Mouse (Mus musculus) embryonic facial prominence, embryonic 14.5 days (tissue): ENCODE results near the gene St13. TPM values are rescaled to one million over a fixed set of nuclear protein-coding genes. Genes with fewer than 3 reads are reported as not detected.

ENCODE experiments used
- ATAC-seq: fragments of 200-750 bp; cut with Nextera tagmentation; 2 replicates; pipeline ENCODE4 v1.8.0; 2017; ENCODE audit warnings: low read depth, moderate number of reproducible peaks, moderate TSS enrichment
- DNase-seq: peaks from one replicate; pipeline ENCODE4 v3.0.0-alpha.2; 2015; ENCODE audit warnings: low spot score
- H3K27ac ChIP-seq: fragments of 300-500 bp; sonication (generic); replicated peaks from 2 replicates; pipeline ENCODE4 v1.5.1; 2014; ENCODE audit warnings: low read depth, mild to moderate bottlenecking, low read length, moderate library complexity
- H3K27me3 ChIP-seq: fragments of 300-500 bp; sonication (generic); replicated peaks from 2 replicates; pipeline ENCODE4 v1.6.1; 2014; ENCODE audit warnings: low read length; ENCODE audit not compliant: control insufficient read depth, insufficient read depth
- H3K36me3 ChIP-seq: fragments of 300-500 bp; sonication (generic); 2 replicates; pipeline ENCODE4 v1.6.1; 2014; ENCODE audit warnings: low read length, mixed read lengths; ENCODE audit not compliant: control insufficient read depth, insufficient read depth
- H3K4me1 ChIP-seq: fragments of 300-500 bp; sonication (generic); 2 replicates; pipeline ENCODE4 v1.6.1; 2014; ENCODE audit warnings: antibody characterized with exemption, low read length; ENCODE audit not compliant: control insufficient read depth, insufficient read depth
- H3K4me2 ChIP-seq: fragments of 300-500 bp; sonication (generic); 2 replicates; pipeline ENCODE4 v1.6.1; 2014; ENCODE audit warnings: low read depth, mild to moderate bottlenecking, low read length, moderate library complexity, mixed read lengths
- H3K4me3 ChIP-seq: fragments of 300-500 bp; sonication (generic); 2 replicates; pipeline ENCODE4 v1.5.1; 2014; ENCODE audit warnings: low read depth, mild to moderate bottlenecking, low read length
- H3K9ac ChIP-seq: fragments of 300-500 bp; sonication (generic); 2 replicates; pipeline ENCODE4 v1.6.1; 2014; ENCODE audit warnings: low read depth, mild to moderate bottlenecking, low read length, moderate library complexity, mixed read lengths
- H3K9me3 ChIP-seq: fragments of 300-500 bp; sonication (generic); 2 replicates; pipeline ENCODE4 v1.6.1; 2016; ENCODE audit warnings: low read length; ENCODE audit not compliant: control insufficient read depth
- WGBS: fragments of 180-500 bp; shearing (Covaris S2); extraction: QIAGEN DNeasy Blood & Tissue Kit; methylation state at CpG from one replicate; pipeline ENCODE4 v1.1.7; 2014; 5-methylcytosine and 5-hydroxymethylcytosine counted together
- polyA plus RNA-seq: library from polyadenylated mRNA; unstranded; fragments of >200 nt; fragmentation: Nextera tagmentation; extraction: Ambion mirVana; gene quantifications from 2 replicates; pipeline ENCODE4 v1.2.1, GENCODE M21; 2014

Gene St13
- polyA plus RNA-seq, 1 experiment from 2014 or later = 135 TPM

DNA sequence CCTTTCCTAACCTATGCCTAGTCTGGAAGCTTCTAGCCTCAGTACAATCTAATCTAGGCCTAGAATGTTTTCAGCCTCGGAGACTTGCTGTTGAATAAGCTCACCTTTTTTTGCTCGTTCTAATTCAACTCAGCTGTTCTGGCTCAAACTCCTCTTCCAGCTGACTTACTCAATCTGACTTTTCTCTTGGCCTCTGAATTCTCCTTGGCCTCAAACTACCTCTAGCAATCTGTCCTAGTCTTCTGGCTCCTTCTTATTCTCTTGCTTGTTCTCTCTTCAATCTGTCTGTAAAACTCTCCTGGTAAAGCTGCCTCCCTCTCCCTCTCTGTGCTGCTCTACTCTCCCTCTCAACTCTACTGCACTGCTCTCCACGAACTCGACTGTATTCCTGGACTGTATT is 74.9 kb downstream of the St13 start:
- DNase-seq (peak; percentile 41), ATAC-seq (no peak)
- Histone ChIP-seq H3K4me1 (no peaks in the 10 kb centered on the region), H3K27ac (no peak overlapping the region), H3K36me3 (peaks cover 86% of the 10 kb centered on the region), H3K4me3 (no peak overlapping the region), H3K4me2 (no peak overlapping the region), H3K9ac (no peak overlapping the region), H3K9me3 (no peaks in the 10 kb centered on the region), H3K27me3 (no peaks in the 10 kb centered on the region)
- WGBS = 46% methylated on average over 4 of the region's 4 CpGs

DNA sequence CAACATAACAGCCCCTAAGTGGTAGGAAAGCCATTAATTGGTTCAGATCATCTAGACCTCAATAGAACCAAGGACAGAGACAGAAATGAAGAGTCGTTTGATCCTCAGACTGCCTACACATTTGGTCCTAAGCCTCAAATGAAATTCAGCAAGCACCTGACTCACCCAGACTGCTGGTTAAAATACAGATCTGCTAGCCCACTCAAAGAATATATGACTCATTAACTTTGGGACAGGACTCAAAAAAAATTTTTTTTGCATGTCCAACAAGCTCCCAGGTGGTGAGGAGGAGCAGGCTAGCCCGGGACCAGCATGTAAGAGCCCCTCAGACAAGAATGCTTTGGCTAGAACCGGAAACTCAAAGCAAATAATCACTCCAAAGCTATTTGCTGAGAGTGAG is 79.7 kb downstream of the St13 start:
- no peak overlapping the region for H3K4me3 ChIP-seq
- H3K27ac ChIP-seq = no peak overlapping the region
- WGBS = 88% methylated on average over 3 of the region's 3 CpGs
- H3K4me2 ChIP-seq = no peak overlapping the region
- DNase-seq (no peak), ATAC-seq (no peak)
- peaks cover 79% of the 10 kb centered on the region for H3K36me3 ChIP-seq
- H3K9me3 ChIP-seq = no peaks in the 10 kb centered on the region
- H3K4me1 ChIP-seq = no peaks in the 10 kb centered on the region
- H3K9ac ChIP-seq = no peak overlapping the region
- no peaks in the 10 kb centered on the region for H3K27me3 ChIP-seq

DNA sequence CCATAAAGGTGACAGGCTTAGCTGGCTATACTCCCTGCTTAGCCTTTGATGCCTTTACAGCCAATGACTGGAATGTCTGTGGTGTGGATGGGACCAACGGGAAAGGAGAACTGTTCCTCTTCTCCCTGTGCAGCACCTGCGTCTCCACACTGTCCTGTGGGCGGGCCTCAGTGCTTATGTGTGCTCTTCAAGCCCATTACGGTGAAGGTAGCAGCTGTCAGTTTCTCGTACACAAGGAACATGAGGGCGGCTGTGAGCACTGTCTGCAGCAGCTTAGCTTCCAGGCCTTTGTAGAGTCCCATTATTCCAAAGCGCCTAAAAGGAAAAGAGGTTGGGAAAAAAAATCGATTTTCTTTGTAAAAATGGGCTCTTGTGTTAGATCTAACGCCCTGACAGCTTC is 80.4 kb downstream of the St13 start:
- peaks cover 77% of the 10 kb centered on the region for H3K36me3 ChIP-seq
- DNase-seq (no peak), ATAC-seq (no peak)
- H3K9me3 ChIP-seq = no peaks in the 10 kb centered on the region
- no peak overlapping the region for H3K4me3 ChIP-seq
- H3K4me1 ChIP-seq = no peaks in the 10 kb centered on the region
- no peak overlapping the region for H3K9ac ChIP-seq
- H3K4me2 ChIP-seq = no peak overlapping the region
- 90% methylated on average over 9 of the region's 9 CpGs for WGBS
- H3K27ac ChIP-seq = no peak overlapping the region
- no peaks in the 10 kb centered on the region for H3K27me3 ChIP-seq

DNA sequence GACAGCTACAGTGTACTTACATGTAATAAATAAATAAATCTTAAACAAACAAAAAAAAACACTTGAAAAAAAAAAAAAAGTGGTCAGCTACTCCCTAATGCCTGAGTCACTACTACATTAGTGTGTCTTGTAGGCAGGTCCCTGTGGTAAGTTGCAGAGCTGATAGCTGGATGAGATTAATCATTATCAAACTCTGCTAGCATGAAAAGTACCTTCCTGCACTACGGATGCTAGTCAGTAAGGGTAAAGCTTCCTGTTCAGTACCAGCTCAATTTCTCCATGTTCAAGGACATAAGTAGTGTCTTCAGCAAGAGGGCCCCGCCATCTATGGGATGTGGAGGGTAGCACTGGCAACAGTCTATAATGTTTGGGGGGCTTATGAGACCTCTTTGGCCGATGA is 85.9 kb downstream of the St13 start:
- ATAC-seq = no peak
- Histone ChIP-seq H3K4me3 (no peak overlapping the region), H3K4me2 (no peak overlapping the region), H3K4me1 (no peaks in the 10 kb centered on the region), H3K9me3 (no peaks in the 10 kb centered on the region), H3K27me3 (no peaks in the 10 kb centered on the region), H3K36me3 (peaks cover 25% of the 10 kb centered on the region), H3K27ac (no peak overlapping the region), H3K9ac (no peak overlapping the region)
- no peak for DNase-seq
- 98% methylated on average over 3 of the region's 3 CpGs for WGBS

Other genes with a start within 250 kb of the St13 start
- 24.5 and 28.6 TPM in 2 replicates for gene Mrtfa, start 209.3 kb downstream of the St13 start, polyA plus RNA-seq
- gene Mchr1, start 164.6 kb downstream of the St13 start, polyA plus RNA-seq = 1.1 and 2.0 TPM in 2 replicates
- 102 and 112 TPM in 2 replicates for gene Slc25a17, start 39.3 kb downstream of the St13 start, polyA plus RNA-seq
- gene Xpnpep3, start 61 bp upstream of the St13 start, polyA plus RNA-seq = 6.5 and 6.6 TPM in 2 replicates
- 0.48 and 0.85 TPM in 2 replicates for gene Dnajb7, start 8.2 kb upstream of the St13 start, polyA plus RNA-seq
- 490 and 495 TPM in 2 replicates for gene Rbx1, start 66.2 kb upstream of the St13 start, polyA plus RNA-seq
- 20.6 and 22.7 TPM in 2 replicates for gene Ep300, start 185.3 kb upstream of the St13 start, polyA plus RNA-seq